Mouse (Mus musculus) E14TG2a.4 (cell line): ENCODE data around the gene Trp73.

ENCODE experiments used
- CTCF ChIP-seq: conservative IDR thresholded peaks from 2 replicates; pipeline ENCODE4 v1.5.1; 2014; ENCODE audit warnings: low read length
- POU5F1 ChIP-seq: IDR thresholded peaks from 2 replicates; pipeline ENCODE4 v1.6.1; 2014; ENCODE audit warnings: low read length, borderline replicate concordance

DNA sequence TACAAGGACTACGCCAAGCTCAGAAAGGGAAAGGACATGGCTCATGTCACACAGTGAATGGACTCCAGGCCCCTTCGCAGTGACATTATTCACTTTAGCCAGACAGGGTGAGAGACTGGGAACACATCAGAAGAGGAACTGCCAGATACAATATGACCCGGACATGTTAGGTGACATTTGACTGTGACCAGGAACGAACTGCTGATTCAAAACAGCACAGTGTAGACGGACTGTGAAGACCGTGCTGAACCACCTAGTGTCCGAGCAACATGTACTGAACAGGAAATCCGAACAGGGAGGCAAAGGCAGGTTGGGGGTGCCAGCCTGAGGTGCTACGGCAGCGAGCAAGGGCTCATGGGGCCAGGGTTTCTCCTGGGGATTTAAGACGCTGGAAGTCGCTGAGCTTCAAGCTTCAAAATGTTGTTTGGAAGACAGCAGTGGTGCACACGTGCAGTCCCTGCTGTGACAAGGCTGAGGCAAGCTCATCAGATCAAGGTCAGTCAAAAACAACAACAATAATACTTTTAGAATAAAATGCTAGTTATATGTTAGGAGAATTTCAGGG lies 33.4 kb downstream of the Trp73 start:
- TF ChIP-seq CTCF (no peak), POU5F1 (no peak)
